Comparison of ENCODE assay signal across 16 mouse cellular contexts in genomic region chr1:42692221-42692620, GRCm38 (mm10). TPM values are rescaled to one million over a fixed set of nuclear protein-coding genes. Genes with fewer than 3 reads are reported as not detected.
DNase-seq lines count a peak whose midpoint lies in the region; ATAC-seq lines count a peak whose summit lies in the region.
"Had no signal": no experiment of that assay in that cellular context is flagged by ENCODE, and none has a peak within 500 bp of the region (broad histone marks: within the 10 kb centered on the region; RNA-seq: fewer than 3 reads in every experiment).

No protein-coding gene starts in this region.

- H3K4me1 ChIP-seq in kidney, embryonic 14.5 days (ENCODE audit: control insufficient read depth, insufficient read depth, low read length), result no peaks in the 10 kb centered on the region
- peaks cover 13% of the 10 kb centered on the region; the same call in 1 of the 2 replicates for H3K4me1 ChIP-seq in embryonic facial prominence, embryonic 13.5 days
- H3K4me1 ChIP-seq in hindbrain, embryonic 13.5 days (replicated peaks), result peaks cover 44% of the 10 kb centered on the region
- 0 out of 2 replicates have a peak, but pooled peaks cover 5% of the 10 kb centered on the region for H3K4me1 ChIP-seq in neural tube, embryonic 11.5 days (ENCODE audit: control insufficient read depth, insufficient read depth, low read length)
- H3K4me1 ChIP-seq in liver, embryonic 11.5 days (replicated peaks; ENCODE audit: control insufficient read depth, insufficient read depth, low read length), result peaks cover 1% of the 10 kb centered on the region; the same call in 1 of the 2 replicates

- no peaks in the 10 kb centered on the region for H3K9me3 ChIP-seq in kidney, embryonic 14.5 days (ENCODE audit: control insufficient read depth, low read length)
- no peaks in the 10 kb centered on the region for H3K9me3 ChIP-seq in embryonic facial prominence, embryonic 13.5 days
- H3K9me3 ChIP-seq in hindbrain, embryonic 13.5 days, result no peaks in the 10 kb centered on the region
- no peaks in the 10 kb centered on the region for H3K9me3 ChIP-seq in neural tube, embryonic 11.5 days (ENCODE audit: control insufficient read depth, low read length)
- no peaks in the 10 kb centered on the region for H3K9me3 ChIP-seq in liver, embryonic 11.5 days (ENCODE audit: control insufficient read depth, low read length)
- H3K9me3 ChIP-seq: limb, embryonic 15.5 days had no signal

- 6% methylated on average over 1 of the region's 1 CpGs for WGBS in kidney, embryonic 14.5 days
- 5% methylated on average over 1 of the region's 1 CpGs for WGBS in embryonic facial prominence, embryonic 13.5 days
- 10% methylated on average over 1 of the region's 1 CpGs for WGBS in hindbrain, embryonic 13.5 days
- WGBS in neural tube, embryonic 11.5 days, result 0% methylated on average over 1 of the region's 1 CpGs
- 0% methylated on average over 1 of the region's 1 CpGs for WGBS in liver, embryonic 11.5 days

- no peak overlapping the region for H3K9ac ChIP-seq in kidney, embryonic 14.5 days (ENCODE audit: low read depth, low read length)
- H3K9ac ChIP-seq in embryonic facial prominence, embryonic 13.5 days, result peak overlapping the region; percentile 64
- H3K9ac ChIP-seq in hindbrain, embryonic 13.5 days, result peak overlapping the region; percentile 84
- H3K9ac ChIP-seq in neural tube, embryonic 11.5 days (ENCODE audit: low read length), result peak overlapping the region; percentile 84
- no peak overlapping the region for H3K9ac ChIP-seq in liver, embryonic 11.5 days (ENCODE audit: low read depth, low read length)
- H3K9ac ChIP-seq: limb, embryonic 15.5 days had no signal

- ATAC-seq in kidney, embryonic 14.5 days (ENCODE audit: low FRiP score, low TSS enrichment), result no peak
- ATAC-seq in embryonic facial prominence, embryonic 13.5 days (ENCODE audit: insufficient number of reproducible peaks, insufficient read depth, low FRiP score, low TSS enrichment, low read depth), result no peak
- no peak for ATAC-seq in hindbrain, embryonic 13.5 days (ENCODE audit: low FRiP score)
- ATAC-seq in neural tube, embryonic 11.5 days (ENCODE audit: insufficient read depth, low FRiP score, low TSS enrichment), result no peak
- no peak for ATAC-seq in erythroid progenitor cell, adult 5-6 weeks (replicated peaks; ENCODE audit: low FRiP score, poor library complexity, severe bottlenecking)
- ATAC-seq in liver, embryonic 11.5 days (replicated peaks; ENCODE audit: low FRiP score), result no peak

- H3K4me3 ChIP-seq in kidney, embryonic 14.5 days (ENCODE audit: low read length), result peak overlapping the region; percentile 10
- peak overlapping the region; percentile 65 for H3K4me3 ChIP-seq in embryonic facial prominence, embryonic 13.5 days
- peak overlapping the region; percentile 80 for H3K4me3 ChIP-seq in hindbrain, embryonic 13.5 days
- peak overlapping the region; percentile 95 for H3K4me3 ChIP-seq in neural tube, embryonic 11.5 days (ENCODE audit: low read depth, low read length)
- no peak overlapping the region for H3K4me3 ChIP-seq in liver, embryonic 11.5 days (ENCODE audit: low read depth, low read length)
- H3K4me3 ChIP-seq: limb, embryonic 15.5 days had no signal

- DNase-seq in kidney, adult 18-20 months, result no peak
- DNase-seq in neural tube, embryonic 11.5 days (ENCODE audit: low spot score), result peak; percentile 64
- no peak for DNase-seq in heart, adult 11 months
- no peak for DNase-seq in liver, embryonic 11.5 days (ENCODE audit: low spot score)
- DNase-seq: adrenal gland, adult 8-10 months; cerebellum, adult 11 months; spleen, adult 18-20 months; thymus, postnatal 4 days had no signal

- no peaks in the 10 kb centered on the region for H3K36me3 ChIP-seq in kidney, embryonic 14.5 days (ENCODE audit: control insufficient read depth, insufficient read depth, low read length)
- H3K36me3 ChIP-seq in embryonic facial prominence, embryonic 13.5 days, result no peaks in the 10 kb centered on the region
- H3K36me3 ChIP-seq in hindbrain, embryonic 13.5 days, result no peaks in the 10 kb centered on the region
- H3K36me3 ChIP-seq in neural tube, embryonic 11.5 days (ENCODE audit: control insufficient read depth, insufficient read depth, low read length), result no peaks in the 10 kb centered on the region
- H3K36me3 ChIP-seq in liver, embryonic 11.5 days (ENCODE audit: control insufficient read depth, insufficient read depth, low read length), result no peaks in the 10 kb centered on the region
- H3K36me3 ChIP-seq: limb, embryonic 15.5 days had no signal

- H3K4me2 ChIP-seq in kidney, embryonic 14.5 days (replicated peaks; ENCODE audit: low read depth, low read length), result peak overlapping the region; percentile 8; the same call in 1 of the 2 replicates
- H3K4me2 ChIP-seq in embryonic facial prominence, embryonic 13.5 days, result peak overlapping the region; percentile 73
- peak overlapping the region; percentile 95 for H3K4me2 ChIP-seq in hindbrain, embryonic 13.5 days
- H3K4me2 ChIP-seq in neural tube, embryonic 11.5 days (ENCODE audit: low read depth), result peak overlapping the region; percentile 71
- no peak overlapping the region for H3K4me2 ChIP-seq in liver, embryonic 11.5 days
- H3K4me2 ChIP-seq: limb, embryonic 15.5 days had no signal

- peaks cover 90% of the 10 kb centered on the region for H3K27me3 ChIP-seq in kidney, embryonic 14.5 days (ENCODE audit: control insufficient read depth, insufficient read depth, low read length)
- H3K27me3 ChIP-seq in embryonic facial prominence, embryonic 13.5 days, result peaks cover 85% of the 10 kb centered on the region
- H3K27me3 ChIP-seq in hindbrain, embryonic 13.5 days, result no peaks in the 10 kb centered on the region
- H3K27me3 ChIP-seq in neural tube, embryonic 11.5 days (ENCODE audit: control insufficient read depth, insufficient read depth, low read length), result peaks cover 13% of the 10 kb centered on the region; the same call in 1 of the 2 replicates
- peaks cover 98% of the 10 kb centered on the region for H3K27me3 ChIP-seq in liver, embryonic 11.5 days (replicated peaks; ENCODE audit: control insufficient read depth, insufficient read depth, low read length)

- no peak overlapping the region for H3K27ac ChIP-seq in kidney, embryonic 14.5 days (ENCODE audit: low read depth, low read length)
- H3K27ac ChIP-seq in embryonic facial prominence, embryonic 13.5 days, result peak overlapping the region; percentile 72
- H3K27ac ChIP-seq in hindbrain, embryonic 13.5 days, result peak overlapping the region; percentile 99
- H3K27ac ChIP-seq in neural tube, embryonic 11.5 days (ENCODE audit: low read depth, low read length), result peak overlapping the region; percentile 98
- no peak overlapping the region for H3K27ac ChIP-seq in liver, embryonic 11.5 days (ENCODE audit: low read depth, low read length)
- H3K27ac ChIP-seq: limb, embryonic 15.5 days; macrophage had no signal

RNA-seq across cellular contexts. Expression of gene Pou3f3, which starts 3.3 kb away (rescaled TPM):
- polyA plus RNA-seq in kidney, embryonic 14.5 days (2014; fragmentation: Nextera tagmentation; extraction: Ambion mirVana), result 8.5 and 8.8 TPM in 2 replicates
- polyA plus RNA-seq in embryonic facial prominence, embryonic 13.5 days (2015; fragmentation: Nextera tagmentation; extraction: Ambion mirVana), result 11.4 and 13.4 TPM in 2 replicates
- 17.4 and 18.2 TPM in 2 replicates for polyA plus RNA-seq in hindbrain, embryonic 13.5 days (2015; fragmentation: Nextera tagmentation; extraction: Ambion mirVana)
- 11.4 and 11.9 TPM in 2 replicates for polyA plus RNA-seq in neural tube, embryonic 11.5 days (2014; fragmentation: Nextera tagmentation; extraction: Ambion mirVana)
- total RNA-seq in erythroid progenitor cell, adult 5-6 weeks (2015; ENCODE audit: low replicate concordance), result not detected in 2 replicates
- total RNA-seq in erythroid progenitor cell, adult 5-6 weeks (2017; ENCODE audit: low replicate concordance), result not detected in 2 replicates
- 0.08 and 0.11 TPM in 2 replicates for polyA plus RNA-seq in liver, embryonic 11.5 days (2014; fragmentation: Nextera tagmentation; extraction: Ambion mirVana)
- total RNA-seq: granulocyte monocyte progenitor cell, adult 5-6 weeks; neutrophil, adult 5-6 weeks had no signal
- polyA plus RNA-seq: macrophage had no signal

Comparison
In these comparisons a context has a peak if more than half of its experiments do, and no peak if none do; other contexts are left out.
1. H3K27ac ChIP-seq: peak in embryonic facial prominence, embryonic 13.5 days (single experiment), hindbrain, embryonic 13.5 days (single experiment) and neural tube, embryonic 11.5 days (single experiment); none in kidney, embryonic 14.5 days (single experiment) and liver, embryonic 11.5 days (single experiment).
2. H3K9ac ChIP-seq: peak in embryonic facial prominence, embryonic 13.5 days (single experiment), hindbrain, embryonic 13.5 days (single experiment) and neural tube, embryonic 11.5 days (single experiment); none in kidney, embryonic 14.5 days (single experiment) and liver, embryonic 11.5 days (single experiment).